Mouse (Mus musculus): ENCODE measurements around the gene Gm17617.

DNA sequence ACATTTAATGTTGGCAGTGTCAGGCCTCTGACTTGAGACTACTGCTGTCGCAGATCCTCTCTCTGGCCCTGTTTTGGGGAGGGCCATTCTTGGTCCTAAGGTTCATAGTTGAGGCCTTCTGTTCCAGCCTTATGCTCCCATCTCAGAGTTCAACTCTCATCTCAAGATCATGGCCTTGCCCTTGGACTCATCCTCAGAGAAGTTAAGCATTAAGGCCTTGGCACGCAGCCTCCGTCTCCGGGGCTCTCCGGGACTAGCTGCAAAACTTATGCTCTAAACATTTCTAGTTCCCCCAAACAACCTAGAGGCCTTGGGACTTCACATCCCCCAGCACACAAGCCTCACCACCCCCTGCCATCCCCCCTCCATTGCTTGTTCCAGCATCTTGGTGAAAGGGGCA is 34.9 kb upstream of the Gm17617 start:
- TF ChIP-seq CTCF (conservative IDR thresholded peaks at IDR 0.05 in 1 of 2, IDR thresholded peaks at IDR 0.05 in 1 of 2; ENCODE audit: low read depth in 2 of 2, low read length in 2 of 2) (no peak), ZNF384 (IDR thresholded peaks at IDR 0.05; ENCODE audit: low read depth, low read length) (no peak), MYC (IDR thresholded peaks at IDR 0.05; ENCODE audit: low read depth, low read length) (no peak), POLR2A (IDR thresholded peaks at IDR 0.05; ENCODE audit: low read depth, low read length) (no peak), CHD2 (IDR thresholded peaks at IDR 0.05; ENCODE audit: low read length) (no peak), MAFK (IDR thresholded peaks at IDR 0.05; ENCODE audit: insufficient replicate concordance, low read length) (no peak), BHLHE40 (IDR thresholded peaks at IDR 0.05; ENCODE audit: low read depth, low read length) (no peak), ETS1 (conservative IDR thresholded peaks at IDR 0.05; ENCODE audit: low read depth, low read length) (no peak), HCFC1 (IDR thresholded peaks at IDR 0.05; ENCODE audit: low read depth, low read length) (no peak)

All from CH12.LX (cell line).